Mouse (Mus musculus) layer of hippocampus, postnatal 10 days (tissue): ENCODE measurements around the gene Mid1. TPM values are rescaled to one million over a fixed set of nuclear protein-coding genes. Genes with fewer than 3 reads are reported as not detected.
"Not testable (repeated sequence)": the region's sequence is repeated elsewhere in the genome, so short reads cannot be mapped to it uniquely, and the experiment has no call there.

Experiments used
- DNase-seq, 2 experiments: peaks; one replicate each; pipeline ENCODE4 v3.0.0; 2021; ENCODE audit warnings: low spot score in 2 of 2
- total RNA-seq, 2 experiments: library from RNA; stranded (reverse); gene quantifications; 2 replicates each; pipeline ENCODE4 v1.2.3; 2021

Gene Mid1
- total RNA-seq, 2 experiments from 2014 or later, result 35.1 to 37.1 TPM

DNA sequence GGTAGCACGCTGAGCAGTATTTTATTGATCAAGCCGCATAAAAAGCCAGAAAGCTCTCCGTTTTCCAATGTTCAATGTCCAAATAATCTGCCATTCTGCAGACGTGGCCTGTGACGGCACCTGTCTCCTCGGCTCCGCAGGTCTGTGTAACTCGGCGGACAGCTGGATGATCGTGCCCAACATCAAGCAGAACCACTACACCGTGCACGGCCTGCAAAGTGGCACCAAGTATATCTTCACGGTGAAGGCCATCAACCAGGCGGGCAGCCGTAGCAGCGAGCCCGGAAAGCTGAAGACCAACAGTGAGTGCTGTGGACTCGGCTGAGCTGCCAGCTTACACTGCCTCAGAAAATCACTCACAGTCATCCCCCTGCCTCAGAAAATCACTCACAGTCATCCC lies 300.8 kb downstream of the Mid1 start:
- peak; percentile 45 to 60 for DNase-seq

- DNase-seq, result peak; percentile 90 to 91
Observed at GRCm38 (mm10) chrX:169986519-169987367, 301.7 kb downstream of the Mid1 start.

DNA sequence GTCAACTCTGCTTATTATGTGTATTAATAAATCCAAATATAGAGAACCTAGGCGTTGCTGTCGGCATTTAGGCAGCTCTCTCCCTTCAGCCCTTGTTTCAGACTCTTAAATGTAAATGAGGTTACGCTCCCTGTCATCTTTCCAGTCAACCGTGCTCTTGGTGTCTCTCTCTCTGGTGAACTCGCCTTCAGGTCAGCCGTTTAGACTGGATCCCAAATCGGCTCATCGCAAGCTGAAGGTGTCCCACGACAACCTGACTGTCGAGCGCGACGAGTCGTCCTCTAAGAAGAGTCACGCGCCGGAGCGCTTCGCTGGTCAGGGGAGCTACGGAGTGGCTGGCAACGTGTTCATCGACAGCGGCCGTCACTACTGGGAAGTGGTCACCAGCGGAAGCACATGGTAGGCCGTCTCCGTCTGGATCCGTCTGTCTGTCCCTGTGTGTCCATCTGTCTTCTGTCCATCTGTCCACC lies 302.4 kb downstream of the Mid1 start:
- DNase-seq, result peak; percentile 60 to 67

- DNase-seq, result peak; percentile 46 to 65
Observed at GRCm38 (mm10) chrX:169988571-169989218, 303.7 kb downstream of the Mid1 start.

- DNase-seq, result not testable (repeated sequence)
Observed at GRCm38 (mm10) chrX:169989219-169989595, 304.2 kb downstream of the Mid1 start.

- DNase-seq, result peak; percentile 92 to 93
Observed at GRCm38 (mm10) chrX:169989691-169990631, 305.0 kb downstream of the Mid1 start.

GRCm38 (mm10) chrX:169991128-169991873 lies 306.3 kb downstream of the Mid1 start:
- DNase-seq, result peak; percentile 99

DNA sequence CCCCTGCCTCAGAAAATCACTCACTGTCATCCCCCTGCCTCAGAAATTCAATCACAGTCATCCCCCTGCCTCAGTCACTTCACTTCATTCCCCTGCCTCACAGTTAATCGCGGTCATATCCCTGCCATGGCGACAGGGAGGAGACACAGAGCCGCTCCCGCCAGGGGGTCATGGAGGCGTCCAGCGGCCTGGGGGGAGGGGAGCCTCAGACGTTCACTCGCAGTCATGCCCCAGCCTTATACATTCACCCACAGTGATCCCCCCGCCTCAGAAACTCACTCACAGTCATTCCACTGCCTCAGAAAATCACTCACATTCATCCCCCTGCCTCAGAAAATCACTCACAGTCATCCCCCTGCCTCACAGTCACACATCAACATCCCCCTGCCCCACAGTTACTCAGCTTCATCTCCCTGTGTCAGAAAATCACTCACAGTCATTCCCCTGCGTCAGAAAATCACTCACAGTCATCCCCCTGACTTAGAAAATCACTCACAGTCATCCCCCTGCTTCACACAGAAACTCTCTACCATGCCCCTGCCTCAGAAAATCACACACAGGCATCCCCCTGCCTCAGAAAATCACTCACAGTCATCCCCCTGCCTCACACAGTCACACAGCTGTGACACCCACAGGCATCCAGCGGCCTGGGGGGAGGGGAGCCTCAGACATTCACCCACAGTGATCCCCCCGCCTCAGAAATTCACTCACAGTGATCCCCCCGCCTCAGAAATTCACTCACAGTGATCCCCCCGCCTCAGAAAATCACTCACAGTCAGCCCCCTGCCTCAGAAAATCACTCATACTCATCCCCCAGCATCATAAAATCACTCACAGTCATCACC lies 307.3 kb downstream of the Mid1 start:
- peak; percentile 29 to 49 for DNase-seq

GRCm38 (mm10) chrX:169992951-169993547 lies 308.1 kb downstream of the Mid1 start:
- peak in 1 of 2 experiments; percentile 52 for DNase-seq

DNA sequence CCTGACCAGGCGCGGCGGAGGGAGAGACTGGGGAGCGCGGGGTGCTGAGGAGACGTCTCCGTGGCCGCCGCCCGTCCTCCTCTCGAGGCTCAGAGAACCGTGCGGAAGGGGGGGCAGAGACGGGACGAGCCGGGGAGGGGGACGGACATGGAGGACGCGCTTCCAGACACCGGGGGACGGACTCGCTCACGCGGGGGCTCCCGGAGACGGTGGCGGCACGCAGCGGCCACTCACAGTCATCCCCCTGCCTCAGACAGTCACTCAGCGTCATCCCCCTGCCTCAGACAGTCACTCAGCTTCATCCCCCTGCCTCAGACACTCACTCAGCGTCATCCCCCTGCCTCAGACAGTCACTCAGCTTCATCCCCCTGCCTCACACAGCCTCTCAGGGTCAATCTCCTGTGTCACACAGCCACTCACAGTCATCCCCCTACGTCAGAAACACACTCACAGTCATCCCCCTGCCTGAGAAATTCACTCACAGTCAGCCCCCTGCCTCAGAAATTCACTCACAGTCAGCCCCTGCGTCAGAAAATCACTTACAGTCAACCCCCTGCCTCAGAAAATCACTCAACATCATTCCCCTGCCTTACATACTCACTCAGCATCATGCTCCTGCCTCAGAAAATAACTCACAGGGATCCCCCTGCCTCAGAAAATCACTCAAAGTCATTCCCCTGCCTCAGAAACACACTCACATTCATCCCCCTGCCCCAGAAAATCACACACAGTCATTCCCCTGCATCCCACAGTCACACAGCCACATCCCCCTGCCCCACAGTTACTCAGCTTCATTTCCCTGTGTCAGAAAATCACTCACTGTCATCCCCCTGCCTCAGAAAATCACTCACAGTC lies 309.2 kb downstream of the Mid1 start:
- DNase-seq, result peak; percentile 57 to 72

DNA sequence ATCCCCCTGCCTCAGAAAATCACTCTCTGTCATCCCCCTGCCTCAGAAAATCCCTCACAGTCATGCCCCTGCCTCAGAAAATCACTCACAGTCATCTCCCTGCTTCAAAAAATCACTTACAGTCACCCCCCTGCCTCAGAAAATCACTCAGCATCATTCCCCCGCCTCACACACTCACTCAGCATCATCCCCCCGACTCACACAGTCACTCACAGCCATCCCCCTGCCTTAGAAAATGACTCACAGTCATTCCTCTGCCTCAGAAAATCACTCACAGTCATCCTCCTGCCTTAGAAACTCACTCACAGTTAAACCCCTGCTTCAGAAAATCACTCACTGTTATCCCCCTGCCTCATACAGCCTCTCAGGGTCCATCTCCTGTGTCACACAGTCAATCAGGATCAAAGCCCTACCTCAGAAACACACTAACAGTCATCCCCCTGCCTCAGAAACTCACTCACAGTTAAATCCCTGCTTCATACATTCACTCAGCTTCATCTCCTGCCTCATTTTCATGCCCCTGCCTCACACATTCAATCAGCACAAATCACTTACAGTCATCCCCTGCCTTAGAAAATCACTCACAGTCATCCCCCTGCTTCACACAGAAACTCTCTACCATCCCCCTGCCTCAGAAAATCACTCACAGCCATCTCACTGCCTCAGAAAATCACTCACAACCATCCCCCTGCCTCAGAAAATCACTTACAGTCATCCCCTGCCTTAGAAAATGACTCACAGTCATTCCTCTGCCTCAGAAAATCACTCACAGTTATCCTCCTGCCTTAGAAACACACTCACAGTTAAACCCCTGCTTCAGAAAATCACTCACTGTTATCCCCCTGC lies 310.1 kb downstream of the Mid1 start:
- DNase-seq, result not testable (repeated sequence)

DNA sequence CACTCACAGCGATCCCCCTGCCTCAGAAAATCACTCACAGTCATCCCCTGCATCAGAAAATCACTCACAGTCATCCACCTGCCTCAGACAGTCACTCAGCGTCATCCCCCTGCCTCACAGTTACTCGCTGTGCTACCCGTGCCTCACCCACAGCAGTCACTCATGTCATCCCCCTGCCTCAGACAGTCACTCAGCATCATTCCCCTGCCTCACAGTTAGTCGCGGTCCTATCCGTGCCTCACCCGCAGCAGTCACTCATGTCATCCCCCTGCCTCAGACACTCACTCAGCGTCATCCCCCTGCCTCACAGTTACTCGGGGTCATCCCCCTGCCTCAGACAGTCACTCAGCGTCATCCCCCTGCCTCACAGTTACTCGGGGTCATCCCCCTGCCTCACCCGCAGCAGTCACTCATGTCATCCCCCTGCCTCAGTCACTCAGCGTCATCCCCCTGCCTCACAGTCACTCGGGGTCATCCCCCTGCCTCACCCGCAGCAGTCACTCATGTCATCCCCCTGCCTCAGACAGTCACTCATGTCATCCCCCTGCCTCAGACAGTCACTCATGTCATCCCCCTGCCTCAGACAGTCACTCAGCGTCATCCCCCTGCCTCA lies 311.0 kb downstream of the Mid1 start:
- peak in 1 of 2 experiments; percentile 50 for DNase-seq

GRCm38 (mm10) chrX:169996926-169997325 lies 311.9 kb downstream of the Mid1 start:
- DNase-seq, result peak; percentile 93 to 95

DNA sequence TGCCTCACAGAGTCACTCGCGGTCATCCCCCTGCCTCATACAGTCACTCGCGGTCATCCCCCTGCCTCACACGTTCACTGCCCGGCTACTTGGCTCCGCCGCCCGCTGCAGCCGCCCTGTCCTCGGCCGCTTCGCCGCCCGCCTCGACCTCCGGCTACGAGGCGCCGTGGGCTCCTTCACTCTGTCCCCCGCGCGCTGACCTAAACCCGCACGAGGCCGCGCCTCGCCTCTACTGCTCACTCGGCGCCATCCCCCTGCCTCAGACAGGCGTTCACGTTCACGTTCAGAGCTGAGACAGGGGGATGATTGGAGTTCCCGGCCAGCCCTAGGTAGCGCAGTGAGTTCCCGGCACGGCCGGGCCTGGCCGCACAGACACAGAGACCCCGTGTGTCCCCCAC lies 312.5 kb downstream of the Mid1 start:
- DNase-seq, result not testable (repeated sequence)

DNA sequence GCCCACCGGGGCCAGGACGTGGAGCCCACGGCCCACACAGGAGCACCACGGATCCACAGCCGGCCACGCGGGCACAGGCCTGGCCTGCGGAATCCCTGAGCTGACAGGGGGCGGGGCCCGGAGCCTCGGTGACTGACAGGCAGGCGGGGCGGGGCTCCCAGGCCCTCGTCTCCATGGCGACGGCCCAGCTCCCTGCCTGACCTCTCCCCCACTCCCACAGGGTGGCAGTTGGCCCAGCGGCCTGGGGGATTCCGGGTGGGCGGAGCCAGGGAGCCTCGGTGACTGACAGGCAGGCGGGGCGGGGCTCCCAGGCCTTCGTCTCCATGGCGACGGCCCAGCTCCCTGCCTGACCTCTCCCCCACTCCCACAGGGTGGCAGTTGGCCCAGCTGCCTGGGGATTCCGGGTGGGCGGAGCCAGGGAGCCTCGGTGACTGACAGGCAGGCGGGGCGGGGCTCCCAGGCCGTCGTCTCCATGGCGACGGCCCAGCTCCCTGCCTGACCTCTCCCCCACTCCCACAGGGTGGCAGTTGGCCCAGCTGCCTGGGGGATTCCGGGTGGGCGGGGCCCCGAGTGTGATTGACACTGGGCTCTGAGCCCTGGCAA lies 313.0 kb downstream of the Mid1 start:
- peak; percentile 100 for DNase-seq

- not testable (repeated sequence) for DNase-seq
Observed at GRCm38 (mm10) chrX:169998559-169999219, 313.7 kb downstream of the Mid1 start.
